Mouse (Mus musculus) monocyte, adult 5-6 weeks (primary cell): ENCODE data around the gene Msl1. TPM values are rescaled to one million over a fixed set of nuclear protein-coding genes. Genes with fewer than 3 reads are reported as not detected.
A peak's percentile ranks its signal among the peaks of the same experiment; 100 is the strongest.

ENCODE experiments used
- ATAC-seq: fragments of 153-309, 156-312 bp; replicated peaks from 2 replicates; pipeline ENCODE4 v1.8.0; 2017; ENCODE audit warnings: mild to moderate bottlenecking; ENCODE audit not compliant: low TSS enrichment, insufficient number of reproducible peaks, severe bottlenecking, poor library complexity, low FRiP score
- total RNA-seq: library from RNA; stranded (forward); fragments of 200-1000, 200-491, 200-594 nt; gene quantifications from 3 replicates; pipeline ENCODE4 v1.2.3, GENCODE M21; 2017

Msl1 gene
- total RNA-seq, 1 experiment from 2014 or later: 125 TPM

- no peak for ATAC-seq
Observed at GRCm38 (mm10) chr11:98762756-98763501, 32.4 kb upstream of the Msl1 start.

GRCm38 (mm10) chr11:98763502-98763861 is 31.8 kb upstream of the Msl1 start:
- ATAC-seq: no peak

- ATAC-seq: no peak
Observed at GRCm38 (mm10) chr11:98764091-98764490, 31.2 kb upstream of the Msl1 start.

GRCm38 (mm10) chr11:98764746-98765145 is 30.6 kb upstream of the Msl1 start:
- no peak for ATAC-seq

GRCm38 (mm10) chr11:98765421-98766309 is 29.7 kb upstream of the Msl1 start:
- no peak for ATAC-seq

GRCm38 (mm10) chr11:98766346-98766745 is 29.0 kb upstream of the Msl1 start:
- ATAC-seq: no peak

- ATAC-seq: no peak
Observed at GRCm38 (mm10) chr11:98766816-98767215, 28.5 kb upstream of the Msl1 start.

GRCm38 (mm10) chr11:98767276-98767675 is 28.0 kb upstream of the Msl1 start:
- ATAC-seq: no peak

GRCm38 (mm10) chr11:98767713-98768112 is 27.6 kb upstream of the Msl1 start:
- ATAC-seq: no peak

- no peak for ATAC-seq
Observed at GRCm38 (mm10) chr11:98768127-98769006, 26.9 kb upstream of the Msl1 start.

- no peak for ATAC-seq
Observed at GRCm38 (mm10) chr11:98769007-98769954, 26.0 kb upstream of the Msl1 start.

GRCm38 (mm10) chr11:98770096-98770975 is 25.0 kb upstream of the Msl1 start:
- ATAC-seq: no peak

- no peak for ATAC-seq
Observed at GRCm38 (mm10) chr11:98771131-98771530, 24.2 kb upstream of the Msl1 start.

- ATAC-seq: no peak
Observed at GRCm38 (mm10) chr11:98771844-98772525, 23.3 kb upstream of the Msl1 start.

- ATAC-seq: no peak
Observed at GRCm38 (mm10) chr11:98772667-98773171, 22.6 kb upstream of the Msl1 start.

GRCm38 (mm10) chr11:98773635-98774295 is 21.6 kb upstream of the Msl1 start:
- peak; percentile 85 for ATAC-seq
